Mouse (Mus musculus) spleen, postnatal 14 days (tissue): ENCODE data around the gene Tfap4.

Source experiments
- DNase-seq, 2 experiments: peaks; one replicate each; pipeline ENCODE4 v3.0.0; 2021 to 2022; ENCODE audit warnings: low spot score in 2 of 2

Gene Tfap4

DNA sequence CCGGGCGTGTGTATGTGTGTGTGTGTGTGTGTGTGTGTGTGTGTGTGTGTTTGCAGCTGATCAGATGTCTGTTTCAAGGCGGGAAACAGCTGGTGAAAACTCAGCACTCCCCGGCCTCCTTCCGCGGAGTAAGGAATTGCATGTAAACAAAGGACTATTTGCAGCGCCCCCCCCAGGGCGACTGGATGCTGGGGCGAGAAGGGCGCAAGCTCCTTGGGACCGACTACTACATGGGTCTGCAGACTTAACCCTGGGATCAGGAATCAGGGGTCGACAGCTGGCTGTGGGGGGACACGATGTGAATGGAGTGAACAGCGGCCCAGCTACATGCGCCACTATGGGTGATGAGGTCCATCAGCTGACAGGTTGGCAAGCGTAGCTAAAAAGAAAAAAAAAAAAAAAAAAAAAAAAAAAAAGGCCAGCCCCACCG, at the start of gene Tfap4:
TSS of gene Tfap4 (minus strand) at position 140 of the 430 bp plus-strand sequence.
- peak; percentile 48 to 74 for DNase-seq

DNA sequence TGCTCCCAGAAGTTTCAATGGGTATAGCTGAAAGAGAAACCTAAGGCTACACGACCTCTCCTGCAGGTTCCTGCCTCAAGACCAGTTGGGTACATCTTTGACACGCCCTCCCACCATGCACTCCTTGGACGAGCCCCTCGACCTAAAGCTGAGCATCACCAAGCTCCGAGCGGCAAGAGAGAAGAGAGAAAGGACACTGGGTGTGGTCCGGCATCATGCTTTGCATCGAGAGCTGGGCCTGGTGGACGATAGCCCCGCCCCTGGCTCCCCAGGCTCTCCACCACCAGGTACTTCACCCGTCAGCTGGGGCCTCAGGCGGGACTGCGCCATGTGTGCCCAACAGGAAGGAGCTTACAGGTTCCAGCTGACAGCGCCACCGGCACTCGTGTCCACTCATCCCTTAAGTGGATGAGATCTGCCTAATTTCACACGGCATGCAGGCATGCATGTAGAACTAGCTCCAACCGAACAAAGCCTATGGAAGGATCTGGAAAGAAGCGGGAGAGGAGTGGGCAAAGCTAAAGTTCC, 48.9 kb upstream of the Tfap4 start:
- no peak for DNase-seq

DNA sequence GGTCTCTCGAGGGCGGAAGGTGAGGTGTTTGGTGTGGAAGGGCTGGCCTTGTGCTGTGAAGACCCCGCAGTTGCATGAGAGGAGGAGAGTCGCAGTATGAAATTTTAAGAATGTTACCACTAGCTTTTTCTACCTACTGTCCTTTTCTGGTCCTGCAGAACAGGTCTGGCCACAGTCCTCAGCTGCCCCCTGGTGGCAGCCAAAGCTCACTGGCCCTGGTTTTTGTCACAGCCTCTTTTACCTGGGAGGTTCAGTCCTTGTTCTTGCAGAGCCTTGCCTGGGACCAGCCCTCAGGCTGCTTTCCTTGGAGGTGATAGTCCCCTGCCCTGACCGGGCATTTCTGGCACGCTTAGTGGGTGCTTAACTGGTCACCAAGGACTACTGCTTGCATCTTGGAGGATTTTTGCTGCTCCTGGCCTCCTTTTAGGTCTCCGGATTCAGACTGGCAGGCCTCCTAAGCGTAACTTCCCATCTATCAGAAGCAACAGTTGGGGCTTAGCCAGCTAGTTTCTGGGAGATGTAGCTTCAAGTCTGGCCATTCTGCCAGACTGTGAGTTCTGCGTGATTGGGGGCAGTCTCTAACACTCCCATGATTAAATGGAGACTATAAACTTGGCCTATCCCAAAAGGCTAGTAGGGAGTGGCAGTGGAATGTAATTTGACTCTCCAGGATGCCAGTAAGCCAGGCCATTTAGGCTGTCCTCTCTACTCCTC, 48.3 kb upstream of the Tfap4 start:
- DNase-seq = peak; percentile 62 to 75

DNA sequence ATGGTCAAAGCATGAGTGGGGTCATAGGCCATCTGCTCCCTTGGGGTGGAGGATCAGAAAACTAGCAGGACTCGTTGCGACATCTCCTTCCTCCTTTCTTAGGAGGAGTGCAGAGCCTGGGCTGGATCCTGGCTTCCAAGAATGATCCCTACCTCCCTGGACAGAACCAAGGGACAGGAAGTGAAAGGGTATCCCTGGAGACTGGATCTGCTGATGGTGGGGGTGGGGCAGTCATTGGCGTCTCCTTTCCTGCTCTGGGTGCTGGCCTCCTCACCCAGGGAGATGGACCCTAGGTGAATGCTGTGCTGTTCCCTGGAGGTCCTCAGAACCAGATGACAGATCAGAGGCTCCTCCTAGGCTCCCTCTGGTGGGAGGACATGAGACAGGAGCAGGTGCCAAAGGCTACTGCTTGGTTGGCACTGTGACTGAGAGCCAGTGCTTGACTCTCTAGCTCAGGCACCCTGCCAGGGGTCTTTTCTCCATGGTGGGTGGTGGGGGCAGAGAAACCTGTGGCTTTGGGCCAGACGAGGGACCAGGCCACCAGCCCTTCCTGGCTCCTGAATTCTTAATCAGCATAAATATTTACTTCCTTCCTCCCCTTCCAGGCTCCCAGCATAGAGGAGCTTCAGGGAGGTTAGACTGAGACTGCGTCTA, 46.9 kb upstream of the Tfap4 start:
- DNase-seq = no peak

DNA sequence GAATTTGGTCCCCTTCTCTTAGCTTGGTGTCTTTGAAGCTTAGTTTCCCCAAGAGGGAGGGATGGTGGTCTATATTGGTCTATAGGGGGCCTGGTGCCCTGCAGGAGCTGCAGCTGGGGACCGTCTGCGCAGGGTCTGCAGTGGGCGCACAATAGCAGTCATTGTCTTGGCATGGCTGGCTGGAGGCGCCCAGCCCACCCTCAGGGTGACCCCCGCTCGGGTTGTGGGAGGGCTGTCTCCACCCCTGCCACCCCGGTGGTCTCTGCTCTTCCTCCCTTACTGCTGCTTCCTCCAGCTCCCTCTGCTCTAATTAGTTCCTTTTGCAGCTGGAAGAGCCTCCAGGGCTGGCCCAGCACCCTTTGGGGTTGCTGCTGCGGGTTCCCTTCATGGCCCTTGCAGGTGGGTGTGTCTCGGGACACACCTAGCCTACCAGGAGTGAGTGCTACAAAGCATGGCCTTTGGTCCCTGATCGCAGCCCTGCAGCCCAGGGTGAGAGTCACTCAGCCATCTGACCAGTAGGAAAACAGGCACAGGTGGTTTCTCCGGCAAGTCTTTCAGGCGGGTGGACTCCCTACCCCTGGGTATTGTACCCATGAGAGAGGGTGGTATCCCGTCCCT, 46.0 kb upstream of the Tfap4 start:
- DNase-seq = no peak

DNA sequence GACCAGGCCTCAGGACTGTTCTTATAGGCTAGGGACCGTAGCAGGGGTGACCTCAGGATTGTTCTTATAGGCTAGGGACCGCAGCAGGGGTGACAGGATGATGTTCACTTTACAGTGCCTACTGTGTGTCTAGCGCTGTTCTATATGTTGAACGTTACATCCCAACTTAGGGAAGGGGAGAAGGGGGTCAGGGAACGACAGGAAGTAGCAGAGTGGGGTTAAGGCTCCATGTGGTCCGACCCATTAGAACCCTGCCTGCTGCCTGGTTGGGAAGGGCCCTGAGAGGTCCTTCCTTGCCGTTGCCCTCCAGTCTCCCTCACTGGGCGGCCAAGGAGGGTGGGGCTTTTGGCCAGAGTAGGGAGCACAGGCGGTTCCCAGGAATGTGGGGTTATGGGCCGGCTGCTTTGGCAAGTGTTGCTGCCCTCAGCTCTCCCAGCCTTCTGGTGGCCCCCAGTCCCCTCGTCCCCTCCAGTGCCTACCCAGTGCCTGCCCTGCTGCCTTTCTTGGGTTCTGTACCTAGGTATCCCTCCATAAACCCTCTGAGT, 44.7 kb upstream of the Tfap4 start:
- DNase-seq = no peak

DNA sequence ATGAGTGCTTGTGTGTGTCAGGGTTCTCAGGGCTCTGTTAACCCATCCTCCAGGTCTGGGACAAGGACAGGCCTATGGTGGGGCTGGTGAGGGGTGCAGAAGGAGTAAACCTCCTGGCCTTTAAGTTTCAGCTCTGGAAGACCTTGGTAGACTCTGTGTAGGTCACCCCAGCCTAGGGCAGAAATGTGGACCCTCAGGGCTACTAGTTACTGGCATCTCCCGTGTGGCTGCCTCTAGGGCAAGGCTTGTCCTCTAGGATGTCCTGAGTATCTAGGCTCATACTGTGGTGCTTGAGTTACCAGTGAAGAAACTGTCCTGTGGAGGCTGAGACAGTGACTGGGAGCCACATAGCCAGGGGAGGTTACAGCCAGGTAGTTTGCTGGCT, 43.8 kb upstream of the Tfap4 start:
- DNase-seq = no peak

DNA sequence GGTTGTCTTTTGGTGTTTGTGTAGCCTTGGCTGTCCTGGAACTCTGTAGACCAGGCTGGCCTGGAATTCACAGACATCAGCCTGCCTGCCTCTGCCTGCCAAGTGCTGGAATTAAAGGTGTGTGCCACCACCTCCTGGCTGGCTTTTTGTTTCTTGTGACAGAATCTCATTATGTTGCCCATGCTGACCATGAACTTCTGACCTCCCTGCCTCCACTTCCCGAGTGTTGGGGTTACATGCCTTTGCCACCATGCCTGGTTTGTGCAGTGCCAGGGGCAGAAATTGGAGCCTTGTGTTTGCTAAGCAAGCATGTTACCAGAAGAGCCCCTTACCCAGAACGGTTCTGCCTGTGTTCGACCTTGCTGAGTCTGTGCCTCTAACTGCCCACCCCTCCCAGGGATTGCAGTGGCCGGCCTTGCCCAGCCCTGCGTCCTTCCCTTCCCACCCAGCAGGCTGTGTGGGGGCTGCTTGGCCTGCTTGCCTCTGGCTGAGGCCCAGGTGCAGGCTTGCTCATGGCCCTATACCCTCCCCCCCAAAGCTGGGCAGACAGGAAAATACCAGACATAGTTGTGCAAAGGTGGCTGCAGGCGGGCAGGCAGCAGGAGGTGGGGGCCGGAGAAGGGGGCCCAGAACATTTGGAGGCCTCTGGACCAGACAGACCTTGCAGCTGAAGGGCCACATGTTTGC, 43.3 kb upstream of the Tfap4 start:
- no peak for DNase-seq

DNA sequence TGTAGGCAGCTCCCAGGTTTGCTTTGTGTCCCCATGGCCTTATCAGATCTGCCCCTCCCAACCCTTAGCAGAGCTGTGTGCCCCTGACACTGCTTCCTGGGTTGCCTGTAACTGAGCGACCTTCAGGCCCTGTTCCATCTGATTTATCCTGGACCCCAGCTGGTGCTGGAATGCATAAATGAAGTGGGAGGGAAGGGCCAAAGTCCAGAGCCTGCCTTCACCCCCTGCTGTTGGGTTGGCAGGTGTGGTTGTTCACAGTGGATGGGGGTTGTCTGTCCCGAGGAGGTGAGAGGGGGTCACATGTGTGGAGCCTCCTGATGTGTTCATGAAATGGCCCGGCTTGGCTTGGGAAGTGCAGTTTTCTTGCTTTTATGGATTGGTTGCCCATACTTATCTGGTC, 42.5 kb upstream of the Tfap4 start:
- no peak for DNase-seq

DNA sequence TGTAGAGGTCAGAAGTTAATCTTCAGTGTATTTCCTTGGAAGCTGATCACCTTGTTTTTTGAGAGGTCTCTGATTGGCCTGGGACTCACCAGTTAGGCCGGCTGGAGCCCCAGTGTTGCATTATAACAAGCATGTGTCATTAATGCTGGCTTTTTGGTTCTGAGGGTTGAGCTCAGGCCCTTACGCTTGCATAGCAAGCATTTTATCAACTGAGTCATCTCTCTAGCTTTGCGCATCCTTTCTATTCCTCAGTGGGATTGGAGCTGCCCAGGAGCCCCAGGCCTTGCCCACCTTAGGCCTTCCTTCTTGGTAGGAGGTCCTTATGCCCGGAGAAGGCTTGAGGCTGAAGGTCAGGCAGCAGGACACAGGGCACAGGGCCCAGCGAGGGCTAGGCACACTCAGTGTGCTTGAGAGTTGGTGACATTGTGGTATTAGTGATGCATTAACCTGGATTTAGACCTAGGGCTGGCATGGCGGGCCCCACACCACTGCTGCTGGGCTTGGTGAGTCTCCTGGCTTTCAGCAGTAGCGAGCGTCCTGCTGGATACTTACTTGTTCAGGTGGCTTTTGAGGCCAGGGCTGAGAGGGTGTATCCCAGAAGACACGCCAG, 41.2 kb upstream of the Tfap4 start:
- DNase-seq = no peak

DNA sequence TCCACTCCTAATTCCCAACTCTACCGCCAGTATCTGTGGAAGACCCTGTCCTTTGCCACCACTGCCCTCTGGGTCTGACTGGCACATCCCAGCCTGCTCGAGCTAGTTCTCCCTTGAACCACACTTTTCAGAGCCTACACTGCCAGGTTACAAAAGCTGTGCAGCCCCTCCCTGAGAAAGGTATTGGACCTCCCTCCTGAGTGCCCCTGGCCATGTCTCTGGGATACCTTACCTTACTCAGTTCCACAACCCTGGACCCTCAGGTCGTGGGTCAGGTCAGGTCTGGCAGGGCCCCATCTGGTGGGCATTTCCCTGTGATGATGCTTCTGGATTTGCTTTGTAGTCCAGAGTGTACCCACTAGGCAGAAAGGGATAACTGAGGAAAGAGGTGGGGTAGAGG, 40.0 kb upstream of the Tfap4 start:
- no peak for DNase-seq

DNA sequence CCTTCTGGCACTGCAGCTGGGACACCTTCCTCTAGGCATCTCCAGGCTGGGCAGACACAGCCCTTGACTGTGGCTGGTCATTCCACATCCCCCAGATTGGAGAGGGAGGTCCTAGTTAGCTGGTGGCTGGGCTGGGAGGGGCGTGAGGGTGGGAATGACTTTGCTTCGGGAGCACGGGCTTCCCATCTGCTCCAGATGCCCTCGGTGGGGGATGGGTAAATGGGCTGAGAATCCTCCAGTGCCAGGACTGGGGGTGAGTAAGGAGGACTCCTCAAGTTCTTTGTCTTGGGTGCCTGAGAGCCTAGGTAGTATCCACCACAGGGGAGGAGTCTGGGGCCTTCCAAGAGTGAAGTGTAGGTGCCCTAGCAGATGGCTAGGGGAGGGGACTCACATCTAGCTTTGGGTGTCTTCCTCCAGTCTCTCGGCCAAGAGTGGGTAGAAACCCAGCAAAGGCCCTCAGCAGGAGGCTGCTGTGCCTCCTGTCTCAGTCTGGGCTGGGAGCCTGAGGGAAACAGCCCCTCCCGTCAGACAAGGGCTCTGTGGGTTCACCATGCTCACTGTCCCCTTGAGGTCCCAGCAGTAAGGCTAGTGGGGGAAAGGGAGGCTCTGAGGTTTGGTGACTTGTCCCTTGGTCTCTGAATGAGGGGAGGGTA, 39.4 kb upstream of the Tfap4 start:
- DNase-seq = no peak

DNA sequence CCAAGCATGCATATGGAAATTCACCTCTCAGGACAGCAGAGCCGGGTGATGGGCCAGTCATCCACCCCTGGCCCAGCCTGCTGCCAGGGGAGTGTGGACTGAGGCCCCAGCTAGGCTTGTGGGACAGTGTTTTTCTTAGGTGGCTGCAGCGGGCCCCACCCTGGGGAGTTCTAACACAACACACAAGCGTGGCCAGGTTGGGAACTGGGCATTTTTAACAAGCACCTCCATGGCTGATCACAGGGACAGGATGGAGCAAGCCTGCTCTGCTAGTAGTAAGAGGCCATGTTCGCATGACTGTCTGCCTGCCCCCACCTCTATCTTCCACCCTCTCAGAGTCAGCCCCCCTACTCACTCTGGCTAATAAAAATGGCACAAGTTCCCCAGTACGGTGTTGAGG, 38.4 kb upstream of the Tfap4 start:
- no peak for DNase-seq

DNA sequence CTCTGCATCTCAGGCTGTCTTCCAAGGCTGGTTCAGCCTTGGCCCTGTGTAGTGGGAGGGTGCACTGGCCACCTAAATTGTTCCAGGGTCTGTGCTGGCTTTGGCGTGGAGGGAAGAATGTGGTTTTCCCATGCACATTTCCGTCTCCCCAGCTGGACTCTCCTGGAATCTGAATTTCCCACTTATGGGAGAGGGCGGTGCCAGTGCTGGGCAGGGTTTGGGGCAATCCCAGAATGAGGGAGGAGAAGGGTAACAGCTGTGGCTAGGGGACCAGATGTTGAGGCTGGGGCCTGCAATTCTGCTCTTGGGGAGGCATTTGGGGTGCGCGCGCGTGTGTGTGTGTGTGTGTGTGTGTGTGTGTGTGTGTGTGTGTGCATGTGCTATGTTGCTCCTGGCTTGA, 37.6 kb upstream of the Tfap4 start:
- DNase-seq = no peak

DNA sequence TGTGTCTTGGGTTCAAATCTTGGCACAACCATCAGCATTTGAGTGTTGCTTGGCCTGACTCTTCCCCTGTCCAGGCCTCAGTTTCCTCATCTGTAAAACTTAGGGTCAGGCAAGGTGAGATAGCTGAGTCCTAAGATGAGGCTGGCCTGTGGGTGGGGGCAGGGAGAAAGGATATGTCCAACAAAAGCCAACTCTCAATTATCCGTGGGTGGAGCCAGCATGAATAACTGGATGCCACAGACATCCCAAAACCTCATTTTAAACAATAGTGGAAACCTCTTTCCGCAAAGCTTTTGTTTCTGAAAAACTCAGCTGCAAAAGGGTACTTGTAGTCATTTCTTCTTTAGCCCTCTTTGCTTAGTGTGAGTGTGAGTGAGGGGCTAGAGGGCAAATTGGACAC, 37.2 kb upstream of the Tfap4 start:
- no peak for DNase-seq

DNA sequence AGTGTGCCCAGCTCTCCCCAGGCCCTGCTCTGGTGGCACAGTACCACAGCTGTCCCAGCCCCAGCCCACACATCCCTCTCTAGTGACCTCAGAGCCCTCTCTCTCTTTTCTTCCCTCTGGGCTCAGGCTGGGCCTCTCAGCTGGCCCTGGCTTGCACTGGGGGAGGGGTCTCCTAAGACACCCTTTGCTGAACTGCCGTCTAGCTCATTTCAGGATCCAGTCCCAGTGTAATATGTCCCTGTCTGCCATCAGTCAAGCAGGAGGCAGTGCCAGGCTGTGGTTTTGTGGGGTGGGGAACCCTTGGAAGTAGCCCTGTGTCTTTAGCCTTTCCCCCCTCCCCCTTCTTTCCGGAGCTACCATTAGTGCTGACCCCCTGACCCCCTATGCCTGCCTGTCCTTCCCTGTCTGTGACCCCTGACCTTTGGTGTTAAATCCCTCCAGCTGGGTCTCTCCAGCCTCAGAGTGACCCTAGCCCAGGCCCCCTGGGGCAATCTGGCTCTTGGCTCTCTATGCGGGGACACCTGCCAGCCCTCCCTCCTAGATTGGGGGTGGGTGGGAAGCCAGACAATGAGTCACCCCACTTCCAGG, 36.6 kb upstream of the Tfap4 start:
- DNase-seq = no peak

DNA sequence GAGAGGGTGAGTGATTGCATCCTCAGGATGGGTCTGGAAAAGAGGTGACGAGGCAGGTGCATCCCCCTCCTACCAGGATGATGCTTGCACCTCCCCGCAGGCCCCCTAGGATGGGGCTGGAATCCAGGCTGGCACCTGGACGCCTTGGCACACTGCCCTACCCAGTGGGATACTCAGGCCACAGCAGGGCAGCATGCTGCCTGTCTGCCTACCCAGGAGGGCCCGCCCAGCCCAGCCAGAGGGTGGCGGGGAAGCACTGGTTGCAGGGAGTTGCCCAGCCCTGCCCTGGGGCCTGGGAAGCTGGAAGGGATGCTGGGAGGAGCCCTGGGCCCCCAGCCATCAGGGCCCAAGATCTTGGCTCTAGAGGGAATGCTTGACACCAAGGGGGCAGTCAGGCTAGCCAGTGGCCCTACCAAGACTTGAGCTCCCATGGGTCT, 35.9 kb upstream of the Tfap4 start:
- DNase-seq = no peak

DNA sequence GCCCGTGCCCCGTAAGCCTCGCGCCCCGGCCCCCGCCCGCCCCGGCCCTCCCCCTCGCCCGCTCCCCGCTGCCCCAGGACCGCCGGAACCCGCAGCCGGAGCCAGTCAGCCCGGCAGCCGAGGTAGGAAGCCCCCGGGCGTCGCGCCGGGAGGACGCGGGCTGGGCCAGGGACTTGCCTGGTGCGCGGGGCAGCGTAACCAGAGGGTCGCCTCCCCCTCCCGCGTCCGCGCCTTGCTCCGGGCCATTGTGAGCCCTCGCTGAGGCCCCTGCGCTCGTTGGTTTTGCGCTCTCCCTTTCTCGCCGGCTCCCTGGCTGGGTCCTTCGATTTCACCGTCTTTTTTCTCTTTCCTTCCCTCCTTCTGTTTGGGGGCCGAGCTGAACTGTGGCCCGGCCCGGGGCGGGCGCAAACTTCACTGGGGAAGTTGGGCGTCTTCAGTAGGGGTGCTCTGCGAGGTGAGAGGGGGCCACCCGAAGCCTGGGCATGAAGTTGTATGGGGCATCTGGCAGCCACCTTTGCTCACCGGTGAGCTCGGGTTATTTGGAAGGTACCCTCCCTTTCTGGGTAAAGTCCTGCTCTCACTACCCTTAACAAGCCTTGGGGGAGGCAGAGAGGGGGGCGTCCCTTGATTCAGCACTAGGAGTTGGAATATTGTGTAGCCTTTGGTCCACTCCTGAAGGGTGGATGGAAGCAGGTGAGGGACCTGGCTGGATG, 35.3 kb upstream of the Tfap4 start:
- DNase-seq = no peak

DNA sequence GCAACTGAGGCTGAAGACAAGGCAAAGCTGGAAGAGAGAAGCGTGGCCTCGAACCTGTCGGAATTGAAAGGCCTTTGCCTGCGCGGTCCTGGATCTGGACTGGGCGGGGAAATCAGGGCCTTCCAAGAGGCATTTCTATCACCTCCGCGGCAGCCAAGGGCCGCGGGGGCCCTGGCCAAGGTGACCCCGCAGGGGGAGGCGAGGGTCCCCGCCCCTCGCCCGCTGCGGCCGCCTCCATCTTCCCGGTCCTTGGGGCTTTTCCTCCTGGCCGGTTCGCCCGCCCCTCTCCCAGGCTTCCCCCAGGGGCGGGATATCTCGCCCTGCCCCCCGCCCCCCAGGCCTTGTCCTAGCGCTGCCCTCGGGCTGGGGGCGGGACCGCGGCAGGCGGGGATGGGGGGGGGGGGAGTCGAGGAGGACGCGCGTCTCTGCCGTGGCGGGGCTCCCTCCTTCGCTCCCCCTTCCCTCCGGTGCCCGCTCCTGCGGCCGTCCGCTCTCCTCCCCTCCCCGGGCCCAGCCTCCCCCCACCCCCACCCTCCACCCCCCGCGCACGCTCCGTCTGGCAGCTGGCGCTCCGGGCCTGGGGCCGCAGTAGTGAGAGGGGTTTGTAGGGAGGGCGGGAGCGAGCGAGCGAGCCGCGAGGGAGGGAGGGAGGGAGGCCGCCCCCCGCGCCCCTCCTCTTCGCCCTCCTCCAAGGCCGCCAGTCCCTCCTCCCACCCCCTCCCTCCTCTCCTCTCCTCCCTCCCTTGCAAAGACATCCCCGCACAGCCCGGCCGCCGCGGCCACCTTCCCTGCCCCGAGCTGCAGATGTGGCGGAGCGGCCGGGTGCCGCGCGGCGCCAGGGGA, 34.5 kb upstream of the Tfap4 start, which contains the start of gene Glis2:
TSS of gene Glis2 (plus strand) at position 743 of the 843 bp plus-strand sequence.
- no peak for DNase-seq
